Mouse (Mus musculus) stomach, embryonic 14.5 days (tissue): Measurements from ENCODE around the gene Kcna6. TPM values are rescaled to one million over a fixed set of nuclear protein-coding genes. Genes with fewer than 3 reads are reported as not detected.

Source experiments
- ATAC-seq: fragments of 200-750 bp; cut with Nextera tagmentation; 2 replicates; pipeline ENCODE4 v1.8.0; 2017; ENCODE audit warnings: low read depth, moderate TSS enrichment; ENCODE audit not compliant: insufficient number of reproducible peaks, insufficient read depth, low FRiP score
- H3K27ac ChIP-seq: fragments of 300-500 bp; sonication (generic); 2 replicates; pipeline ENCODE4 v1.5.1; 2014; ENCODE audit warnings: mild to moderate bottlenecking, low read length, moderate library complexity, mixed read lengths
- H3K27me3 ChIP-seq: fragments of 300-500 bp; sonication (generic); 2 replicates; pipeline ENCODE4 v1.6.1; 2014; ENCODE audit warnings: low read length, control low read depth, mixed read lengths; ENCODE audit not compliant: control insufficient read depth, insufficient read depth
- H3K36me3 ChIP-seq: fragments of 300-500 bp; sonication (generic); 2 replicates; pipeline ENCODE4 v1.6.1; 2014; ENCODE audit warnings: mild to moderate bottlenecking, control low read depth, low read length, moderate library complexity, mixed read lengths; ENCODE audit not compliant: control insufficient read depth, insufficient read depth
- H3K4me1 ChIP-seq: fragments of 300-500 bp; sonication (generic); 2 replicates; pipeline ENCODE4 v1.6.1; 2014; ENCODE audit warnings: low read length, control low read depth, mixed read lengths; ENCODE audit not compliant: control insufficient read depth, insufficient read depth
- H3K4me2 ChIP-seq: fragments of 300-500 bp; sonication (generic); replicated peaks from 2 replicates; pipeline ENCODE4 v1.6.1; 2014; ENCODE audit warnings: low read depth, low read length, control low read depth
- H3K4me3 ChIP-seq: fragments of 300-500 bp; sonication (generic); 2 replicates; pipeline ENCODE4 v1.5.1; 2014; ENCODE audit warnings: low read depth, low read length, control low read depth
- H3K9ac ChIP-seq: fragments of 300-500 bp; sonication (generic); replicated peaks from 2 replicates; pipeline ENCODE4 v1.6.1; 2014; ENCODE audit warnings: low read depth, mild to moderate bottlenecking, control low read depth, low read length, moderate library complexity, mixed read lengths
- H3K9me3 ChIP-seq: fragments of 300-500 bp; sonication (generic); 2 replicates; pipeline ENCODE4 v1.6.1; 2016; ENCODE audit warnings: low read depth, low read length, control low read depth; ENCODE audit not compliant: control insufficient read depth
- WGBS: fragments of 180-500 bp; shearing (Covaris S2); extraction: QIAGEN DNeasy Blood & Tissue Kit; methylation state at CpG from one replicate; pipeline ENCODE4 v1.1.7; 2014; 5-methylcytosine and 5-hydroxymethylcytosine counted together
- polyA plus RNA-seq: library from polyadenylated mRNA; unstranded; fragments of >200 nt; fragmentation: Nextera tagmentation; extraction: Ambion mirVana; gene quantifications from 2 replicates; pipeline ENCODE4 v1.2.1, GENCODE M21; 2014

Gene Kcna6
- polyA plus RNA-seq, 1 experiment from 2014 or later: 5.1 TPM

DNA sequence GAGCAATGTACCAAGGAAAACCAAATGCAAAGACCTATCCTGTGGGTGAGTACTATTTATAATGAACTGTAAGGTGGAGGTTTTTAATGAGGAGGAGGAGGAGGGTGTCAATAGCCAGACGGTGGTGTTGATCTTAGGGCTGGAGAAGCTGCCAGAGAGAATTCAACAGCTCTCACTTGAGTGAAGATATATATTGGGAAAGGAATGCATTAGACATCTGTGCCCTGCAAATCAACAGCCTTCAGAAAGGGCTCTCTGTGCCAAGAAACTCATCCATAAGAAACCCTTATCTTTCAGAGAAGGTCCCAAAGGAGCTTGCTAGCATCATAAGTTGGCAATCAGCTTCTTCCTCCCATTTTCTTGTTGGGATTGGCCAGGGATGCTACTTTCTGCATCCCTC lies 5.4 kb upstream of the Kcna6 start:
- 33% methylated on average over 1 of the region's 1 CpGs for WGBS
- no peak for ATAC-seq
- Histone ChIP-seq H3K27ac (no peak overlapping the region), H3K9ac (no peak overlapping the region), H3K9me3 (no peaks in the 10 kb centered on the region), H3K4me1 (no peaks in the 10 kb centered on the region), H3K4me3 (no peak overlapping the region), H3K27me3 (0 out of 2 replicates have a peak, but pooled peaks cover 5% of the 10 kb centered on the region), H3K36me3 (no peaks in the 10 kb centered on the region), H3K4me2 (no peak overlapping the region)

DNA sequence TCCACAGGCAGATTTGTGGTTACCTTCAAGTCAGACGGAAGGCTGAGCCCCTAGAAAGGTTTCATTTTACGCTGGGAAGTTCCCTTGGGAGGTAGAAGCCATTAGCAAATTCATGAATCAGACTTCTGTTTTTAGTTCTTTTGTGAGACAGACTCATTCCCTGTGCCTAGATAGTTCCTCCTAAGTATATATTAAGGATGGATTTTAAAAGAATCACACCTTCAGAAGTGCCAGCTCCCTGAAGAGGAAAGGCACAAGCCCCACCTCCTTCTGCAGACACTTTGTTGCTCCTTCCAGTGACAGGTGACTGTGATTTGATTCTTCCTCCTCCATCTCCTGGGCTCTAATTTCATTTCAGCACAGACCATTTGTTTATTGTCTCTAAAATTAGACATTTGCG lies 2.1 kb upstream of the Kcna6 start:
- no peak for ATAC-seq

GRCm38 (mm10) chr6:126739326-126740210 lies 906 bp downstream of the Kcna6 start:
- Histone ChIP-seq H3K27me3 (0 out of 2 replicates have a peak, but pooled peaks cover 11% of the 10 kb centered on the region), H3K36me3 (no peaks in the 10 kb centered on the region), H3K4me2 (peak overlapping the region; percentile 98), H3K27ac (no peak overlapping the region), H3K9ac (peak overlapping the region; percentile 36), H3K9me3 (no peaks in the 10 kb centered on the region), H3K4me1 (no peaks in the 10 kb centered on the region), H3K4me3 (peak overlapping the region; percentile 49)
- ATAC-seq: no peak
- WGBS: under 1% methylated on average over 66 of the region's 67 CpGs

More for the DNA sequence above, 2.1 kb upstream of the Kcna6 start:
- 0 out of 2 replicates have a peak, but pooled peaks cover 11% of the 10 kb centered on the region for H3K27me3 ChIP-seq
- no peak overlapping the region for H3K9ac ChIP-seq
- H3K36me3 ChIP-seq: no peaks in the 10 kb centered on the region
- H3K4me3 ChIP-seq: no peak overlapping the region
- H3K27ac ChIP-seq: no peak overlapping the region
- WGBS: 53% methylated on average over 3 of the region's 3 CpGs
- H3K4me2 ChIP-seq: no peak overlapping the region
- no peaks in the 10 kb centered on the region for H3K4me1 ChIP-seq
- no peaks in the 10 kb centered on the region for H3K9me3 ChIP-seq

DNA sequence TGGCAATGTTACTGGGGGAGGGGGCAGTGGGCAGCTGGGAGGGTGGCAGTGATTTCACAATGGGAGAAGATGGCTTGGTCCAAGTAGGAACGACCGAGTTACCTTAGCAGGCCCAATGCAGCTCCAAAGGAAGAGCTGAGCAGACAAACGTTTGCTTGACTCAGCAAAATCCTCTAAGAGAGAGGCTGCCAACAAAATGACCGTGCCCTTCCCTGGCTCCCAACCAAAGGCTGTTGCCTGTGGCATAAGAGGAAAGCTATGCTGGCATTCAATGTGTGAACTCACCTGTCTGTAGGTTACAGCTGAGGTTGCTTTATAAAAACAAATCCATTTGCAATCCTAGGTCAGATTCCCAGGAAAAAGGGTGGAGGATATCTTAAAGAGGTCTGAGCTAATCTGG lies 3.5 kb downstream of the Kcna6 start:
- 71% methylated on average over 4 of the region's 4 CpGs for WGBS
- ATAC-seq: no peak

GRCm38 (mm10) chr6:126735806-126736205 lies 4.7 kb downstream of the Kcna6 start:
- no peaks in the 10 kb centered on the region for H3K4me1 ChIP-seq
- H3K9me3 ChIP-seq: no peaks in the 10 kb centered on the region
- H3K4me2 ChIP-seq: no peak overlapping the region
- ATAC-seq: no peak
- 73% methylated on average over 3 of the region's 3 CpGs for WGBS
- no peak overlapping the region for H3K4me3 ChIP-seq
- 0 out of 2 replicates have a peak, but pooled peaks cover 6% of the 10 kb centered on the region for H3K27me3 ChIP-seq
- H3K36me3 ChIP-seq: no peaks in the 10 kb centered on the region
- H3K27ac ChIP-seq: no peak overlapping the region
- no peak overlapping the region for H3K9ac ChIP-seq

More for the DNA sequence above, 3.5 kb downstream of the Kcna6 start:
- H3K4me3 ChIP-seq: no peak overlapping the region
- 0 out of 2 replicates have a peak, but pooled peaks cover 11% of the 10 kb centered on the region for H3K27me3 ChIP-seq
- no peaks in the 10 kb centered on the region for H3K9me3 ChIP-seq
- H3K4me1 ChIP-seq: no peaks in the 10 kb centered on the region
- no peaks in the 10 kb centered on the region for H3K36me3 ChIP-seq
- no peak overlapping the region for H3K9ac ChIP-seq
- no peak overlapping the region for H3K27ac ChIP-seq
- no peak overlapping the region for H3K4me2 ChIP-seq

DNA sequence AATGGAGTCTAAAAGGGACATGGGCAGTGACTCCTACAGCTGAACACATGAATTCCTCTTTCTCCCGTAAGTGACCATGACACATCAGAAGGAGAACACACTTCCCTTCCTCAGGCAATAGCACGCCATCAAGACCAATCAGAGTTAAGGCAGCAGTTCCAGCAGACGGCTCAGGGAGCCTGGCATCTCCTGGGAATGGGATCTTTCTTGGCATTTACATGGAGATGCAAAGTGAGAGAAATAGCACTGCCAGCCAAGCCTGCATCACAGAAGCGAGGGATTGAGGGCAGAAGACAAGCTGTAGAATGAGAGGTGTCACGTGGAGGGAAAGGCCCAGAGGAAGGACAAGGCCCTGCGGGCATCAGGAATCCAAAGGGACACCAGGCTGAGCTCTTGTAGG lies 7.8 kb downstream of the Kcna6 start:
- WGBS: 75% methylated on average over 6 of the region's 6 CpGs
- no peaks in the 10 kb centered on the region for H3K9me3 ChIP-seq
- no peak overlapping the region for H3K27ac ChIP-seq
- no peak for ATAC-seq
- no peaks in the 10 kb centered on the region for H3K4me1 ChIP-seq
- no peak overlapping the region for H3K9ac ChIP-seq
- H3K36me3 ChIP-seq: no peaks in the 10 kb centered on the region
- no peaks in the 10 kb centered on the region for H3K27me3 ChIP-seq
- no peak overlapping the region for H3K4me2 ChIP-seq
- no peak overlapping the region for H3K4me3 ChIP-seq

DNA sequence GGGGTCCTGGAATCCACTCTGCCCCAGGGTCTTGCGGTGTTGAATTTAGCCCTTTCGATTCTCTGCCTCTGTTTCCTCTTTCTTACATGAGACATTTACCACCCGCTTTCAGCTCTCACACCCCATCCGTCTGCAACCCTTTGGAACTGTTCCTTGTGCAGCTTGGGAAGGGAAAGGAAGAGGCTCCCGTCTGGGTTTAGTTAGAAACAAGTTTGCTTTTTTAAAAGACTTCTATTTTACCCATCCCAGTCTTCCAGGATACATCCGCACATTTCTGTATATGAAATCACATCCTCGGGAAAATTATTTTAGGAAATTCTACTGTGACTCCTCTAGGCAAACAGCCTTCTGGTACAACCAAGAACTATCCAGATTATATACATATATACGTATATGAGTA lies 11.7 kb downstream of the Kcna6 start:
- Histone ChIP-seq H3K4me3 (no peak overlapping the region), H3K27ac (no peak overlapping the region), H3K4me1 (no peaks in the 10 kb centered on the region), H3K27me3 (no peaks in the 10 kb centered on the region), H3K36me3 (no peaks in the 10 kb centered on the region), H3K9me3 (no peaks in the 10 kb centered on the region), H3K9ac (no peak overlapping the region), H3K4me2 (no peak overlapping the region)
- ATAC-seq: no peak
- 84% methylated on average over 8 of the region's 8 CpGs for WGBS

DNA sequence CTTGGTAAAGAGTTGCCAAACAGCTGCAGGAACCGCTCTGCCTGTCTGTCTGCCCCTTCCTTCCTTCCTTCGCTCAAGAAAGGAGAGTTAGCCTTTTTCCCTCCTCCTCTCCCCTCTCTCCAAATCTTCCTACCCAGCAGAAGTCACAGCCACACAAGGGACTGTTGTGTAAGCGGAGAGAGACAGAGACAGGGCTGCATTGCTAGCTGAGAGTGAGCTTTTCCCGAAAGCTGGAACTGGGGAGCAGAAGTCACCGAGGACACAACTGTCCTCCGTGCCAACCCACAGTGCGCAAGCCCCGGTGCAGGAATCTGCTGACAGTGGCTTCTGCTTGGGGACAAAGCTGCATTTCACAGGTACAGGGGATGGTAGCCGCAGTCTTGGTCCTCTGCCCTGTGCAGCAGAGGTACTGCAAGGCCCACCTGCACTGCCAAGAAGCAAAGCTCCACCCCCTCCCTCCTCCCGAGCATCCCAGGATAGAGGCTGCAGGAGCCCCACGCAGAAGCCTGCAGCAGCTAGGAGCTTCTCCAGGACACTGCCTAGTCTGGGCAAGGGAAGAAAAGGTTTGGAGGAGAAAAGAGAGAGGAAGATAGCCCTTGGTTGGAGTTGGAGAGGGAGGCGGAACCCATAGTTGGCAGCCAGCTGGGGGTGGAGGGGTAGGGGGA lies 21.9 kb downstream of the Kcna6 start:
- no peaks in the 10 kb centered on the region for H3K27me3 ChIP-seq
- H3K4me2 ChIP-seq: no peak overlapping the region
- no peak overlapping the region for H3K9ac ChIP-seq
- no peak for ATAC-seq
- H3K9me3 ChIP-seq: no peaks in the 10 kb centered on the region
- H3K36me3 ChIP-seq: no peaks in the 10 kb centered on the region
- no peaks in the 10 kb centered on the region for H3K4me1 ChIP-seq
- WGBS: 69% methylated on average over 12 of the region's 12 CpGs
- no peak overlapping the region for H3K27ac ChIP-seq
- H3K4me3 ChIP-seq: no peak overlapping the region
